Mouse (Mus musculus) cerebellum, adult 9-10 months (tissue): ENCODE data around the gene B3galnt2.
"Not testable (repeated sequence)": the region's sequence is repeated elsewhere in the genome, so short reads cannot be mapped to it uniquely, and the experiment has no call there.

Experiments used
- DNase-seq: peaks from one replicate; pipeline ENCODE4 v3.0.0; 2022

Gene B3galnt2

DNA sequence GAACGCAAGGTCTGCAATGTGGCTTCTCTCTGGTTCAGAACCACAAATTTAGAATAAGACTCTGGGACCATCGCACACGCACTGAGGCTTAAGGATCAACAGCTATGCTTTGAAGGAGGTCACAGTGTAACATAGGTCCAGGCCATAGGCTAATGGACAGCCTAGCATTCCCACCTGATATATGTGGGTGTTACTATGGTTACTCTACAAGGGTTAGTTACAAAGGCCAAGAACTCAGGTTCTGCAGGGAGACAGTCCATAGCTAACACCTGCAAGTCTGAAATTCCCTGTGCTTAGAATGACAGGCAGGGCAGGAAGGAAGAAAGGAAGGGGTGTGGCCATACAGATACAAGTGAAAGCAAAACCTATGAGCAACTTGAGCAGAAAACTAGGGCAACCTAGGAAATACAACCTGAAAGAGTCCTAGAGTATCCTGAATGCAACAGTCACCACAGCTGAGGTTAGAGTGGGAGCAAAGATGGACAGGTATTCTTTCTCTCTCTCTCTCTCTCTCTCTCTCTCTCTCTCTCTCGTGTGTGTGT lies 57.3 kb downstream of the B3galnt2 start:
- no peak for DNase-seq

DNA sequence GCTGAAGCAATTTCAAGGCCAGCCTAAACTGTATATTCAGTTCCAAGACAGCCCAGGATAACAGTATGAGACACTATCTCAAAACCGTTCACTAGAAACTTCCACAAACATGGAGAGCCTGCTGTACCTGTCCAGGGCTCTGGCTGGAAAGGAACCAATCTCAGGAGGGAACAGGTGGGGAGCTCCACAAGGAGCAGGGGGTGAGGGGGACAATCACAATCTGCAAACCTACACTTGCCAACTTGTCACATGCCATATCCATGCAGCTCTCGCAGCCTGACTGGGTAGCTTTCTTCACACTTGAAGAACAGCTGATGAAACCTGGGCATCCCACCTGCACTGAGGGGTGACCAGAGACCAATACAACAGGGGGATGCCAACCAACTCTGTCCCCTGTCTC lies 59.7 kb downstream of the B3galnt2 start:
- DNase-seq = peak; percentile 61

DNA sequence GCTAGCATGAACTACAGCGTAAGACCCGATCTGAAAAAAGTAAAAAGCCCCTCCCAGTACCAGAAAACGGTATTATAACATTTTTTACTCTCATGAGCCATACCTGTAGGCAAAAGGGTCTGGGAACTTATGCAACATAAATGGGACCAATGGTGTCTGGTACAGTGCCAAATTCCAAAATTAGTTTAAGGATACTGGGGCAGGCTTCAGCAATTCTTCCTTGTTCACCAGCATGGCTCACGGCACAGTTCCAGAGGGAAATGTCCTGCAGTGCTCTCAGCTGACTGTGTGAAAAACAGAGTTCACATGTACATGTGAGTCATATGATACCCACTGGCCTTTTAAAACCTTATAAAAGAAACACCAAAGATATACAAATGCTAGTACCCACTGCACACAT lies 60.3 kb downstream of the B3galnt2 start:
- DNase-seq = peak; percentile 59

DNA sequence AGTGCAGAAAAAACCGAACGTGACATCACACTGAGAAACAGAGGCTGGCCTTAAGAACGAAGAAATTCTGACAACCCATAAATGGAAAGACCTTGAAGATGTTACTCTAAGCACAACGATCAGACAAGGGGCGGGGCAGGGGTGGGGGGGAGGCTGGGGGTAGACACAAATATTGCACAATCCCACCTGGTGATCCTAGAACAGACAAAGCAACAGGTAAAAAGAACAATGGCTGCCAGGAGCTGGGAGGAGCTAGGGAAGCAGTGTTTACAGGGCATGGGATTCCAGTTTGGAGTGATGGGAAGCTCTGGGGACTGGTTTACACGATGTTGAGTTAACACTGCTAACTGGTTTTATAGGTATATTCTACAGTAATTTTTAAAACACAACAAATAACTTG lies 61.3 kb downstream of the B3galnt2 start:
- no peak for DNase-seq

DNA sequence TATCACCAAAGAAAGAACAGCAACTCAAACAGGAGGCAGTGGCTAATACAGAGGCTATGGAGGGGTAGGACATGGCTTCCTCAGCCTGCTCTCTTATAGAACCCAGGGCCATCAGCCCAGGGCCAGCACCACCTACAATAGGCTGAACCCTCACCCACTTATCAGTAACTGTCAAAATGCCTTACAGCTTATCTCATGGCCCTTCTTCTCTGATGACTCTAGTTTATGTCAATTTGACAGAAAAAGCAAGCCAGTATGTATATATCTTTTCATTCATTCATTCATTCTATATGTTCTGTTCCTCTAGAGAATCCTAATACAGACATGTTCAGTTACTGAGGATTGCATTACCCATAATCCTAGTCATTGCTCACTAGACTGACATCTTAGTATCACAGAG lies 64.0 kb downstream of the B3galnt2 start:
- DNase-seq = no peak

DNA sequence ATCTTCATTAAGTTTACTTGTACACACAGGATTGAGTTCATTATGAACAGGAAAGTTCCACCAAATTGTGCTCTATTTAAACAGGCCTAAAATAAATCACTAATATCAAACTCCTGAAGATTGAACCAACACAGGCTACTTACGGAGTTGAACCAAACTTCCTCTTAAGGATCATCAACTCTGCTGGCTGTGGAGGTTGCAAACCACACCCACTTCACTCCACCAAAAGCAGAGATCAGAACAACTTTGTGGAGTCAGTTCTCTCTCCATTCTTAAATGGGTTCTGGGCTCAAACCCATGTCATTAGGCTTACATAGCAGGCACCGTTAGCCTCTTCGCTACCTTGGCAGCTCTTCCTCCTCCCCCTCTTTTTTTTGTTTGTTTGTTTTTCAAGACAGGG lies 64.6 kb downstream of the B3galnt2 start:
- no peak for DNase-seq

DNA sequence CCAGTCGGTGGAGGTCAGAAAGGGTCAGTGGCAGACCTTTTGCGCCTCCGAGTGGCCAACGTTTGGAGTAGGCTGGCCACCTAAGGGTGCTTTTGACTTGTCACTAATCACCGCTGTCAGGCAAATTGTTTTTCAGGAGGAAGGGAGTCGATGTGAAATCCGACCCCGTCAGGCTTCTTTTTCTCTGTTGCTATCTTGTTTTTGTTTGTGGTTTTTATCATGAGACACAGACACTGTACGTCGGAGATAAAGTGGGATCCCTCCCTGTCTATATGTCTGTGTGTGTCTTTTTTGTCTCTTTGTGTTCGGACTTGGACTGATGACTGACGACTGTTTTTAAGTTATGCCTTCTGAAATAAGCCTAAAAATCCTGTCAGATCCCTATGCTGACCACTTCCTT lies 67.1 kb downstream of the B3galnt2 start:
- not testable (repeated sequence) for DNase-seq

DNA sequence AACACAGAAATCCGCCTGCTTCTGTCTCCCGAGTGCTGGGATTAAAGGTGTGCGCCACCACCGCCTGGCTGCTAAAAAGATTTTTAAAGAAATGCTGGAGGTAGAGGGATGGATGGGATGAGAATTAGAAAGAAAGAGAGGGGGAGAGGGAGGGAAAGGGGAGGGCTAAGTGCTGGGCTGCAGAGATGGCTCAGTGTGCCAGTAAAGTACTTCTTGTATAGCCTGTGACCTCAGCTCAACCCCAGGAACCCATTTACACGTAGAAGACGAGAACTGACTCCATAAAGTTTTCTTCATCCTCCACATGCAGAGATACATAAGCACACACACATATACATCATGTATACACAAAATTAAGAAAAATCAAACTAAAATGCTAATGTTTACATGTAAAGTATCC lies 71.3 kb downstream of the B3galnt2 start:
- no peak for DNase-seq

DNA sequence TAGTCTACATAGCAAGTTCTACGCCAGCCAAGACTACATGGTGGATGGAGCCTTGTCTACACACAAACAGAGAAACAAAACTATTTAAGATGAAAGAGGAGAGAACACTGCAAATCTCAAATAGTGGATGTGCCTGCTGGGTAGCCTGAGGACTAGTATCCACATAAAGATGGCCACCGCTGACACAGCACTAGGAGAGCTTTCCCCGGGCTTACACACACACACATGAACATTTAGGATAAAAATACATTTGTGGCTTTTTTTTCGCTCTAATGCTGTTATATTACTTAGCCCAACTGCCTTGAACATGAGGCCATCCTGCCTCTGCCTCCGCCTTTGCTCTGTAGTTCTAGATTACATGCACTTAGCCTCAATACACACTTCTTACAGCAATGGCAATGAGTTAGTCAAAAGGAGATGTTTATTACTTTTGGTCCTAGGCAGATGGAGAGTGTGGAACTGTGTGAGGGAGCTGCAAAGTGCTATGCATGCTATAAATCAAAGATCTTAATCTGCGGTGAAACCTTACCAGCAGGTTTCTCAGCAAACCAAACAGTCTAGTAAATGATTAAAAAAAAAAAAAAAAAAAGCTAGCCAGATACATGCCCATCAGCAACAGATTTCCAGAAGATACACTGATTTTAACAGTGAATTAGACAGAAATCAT lies 72.0 kb downstream of the B3galnt2 start:
- no peak for DNase-seq

DNA sequence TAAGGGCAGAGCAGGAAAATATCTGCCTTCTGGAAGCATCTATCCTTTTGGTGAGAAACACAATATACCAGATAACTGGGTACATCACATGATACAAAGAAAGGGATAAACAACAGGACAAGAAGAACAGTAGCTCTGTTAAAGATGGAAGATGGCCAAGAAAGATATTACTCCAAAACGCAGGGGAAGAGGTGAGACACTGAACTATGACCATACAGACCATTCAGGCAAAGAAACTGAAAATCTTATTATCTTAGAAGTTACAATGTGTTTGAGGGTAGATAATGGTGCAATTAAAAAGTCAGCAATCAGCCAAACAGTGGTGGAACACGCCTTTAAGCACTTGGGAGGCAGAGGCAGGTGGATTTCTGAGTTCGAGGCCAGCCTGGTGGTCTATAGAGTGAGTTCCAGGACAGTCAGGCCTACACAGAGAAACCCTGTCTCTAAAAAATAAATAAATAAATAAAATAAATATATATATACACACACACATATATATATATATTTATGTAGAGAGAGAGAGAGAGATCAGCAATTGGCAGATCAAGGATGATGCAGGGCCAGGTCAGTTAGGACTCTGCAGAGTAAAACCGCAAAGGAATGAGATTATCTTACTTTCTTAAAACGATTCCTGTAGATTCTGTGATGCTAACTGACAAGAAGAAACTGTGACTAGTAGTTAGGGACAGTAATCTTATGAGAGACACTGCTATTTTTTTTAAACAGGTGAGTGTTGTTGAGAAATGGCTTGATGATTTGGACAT lies 79.2 kb downstream of the B3galnt2 start:
- DNase-seq = no peak

DNA sequence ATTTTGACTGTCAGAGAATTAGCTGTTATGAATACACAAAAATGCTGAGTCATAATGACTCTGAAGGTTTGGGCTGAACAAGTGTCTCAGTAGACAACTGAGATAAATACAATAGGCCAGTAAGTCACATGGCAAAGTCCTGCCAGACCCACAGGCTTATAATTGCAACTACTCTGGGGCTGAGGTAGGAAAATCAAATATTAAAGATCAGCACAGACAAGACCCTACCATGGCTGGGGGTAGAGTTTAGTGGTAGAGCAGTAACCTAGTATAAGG lies 79.7 kb downstream of the B3galnt2 start:
- no peak for DNase-seq

DNA sequence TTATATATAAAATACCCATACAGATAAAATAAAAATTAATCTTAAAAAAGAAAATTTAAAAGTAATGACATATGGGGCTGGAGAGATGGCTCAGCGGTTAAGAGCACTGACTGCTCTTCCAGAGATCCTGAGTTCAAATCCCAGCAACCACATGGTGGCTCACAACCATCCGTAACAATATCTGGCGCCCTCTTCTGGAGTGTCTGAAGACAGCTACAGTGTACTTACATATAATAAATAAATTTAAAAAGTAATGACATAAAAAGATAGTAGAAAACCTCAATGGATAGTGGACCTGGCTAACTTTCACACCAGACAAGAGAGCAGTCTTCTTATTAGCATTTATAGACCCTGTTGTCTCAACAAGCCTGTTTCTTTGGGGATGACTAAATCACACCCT lies 81.1 kb downstream of the B3galnt2 start:
- not testable (repeated sequence) for DNase-seq

DNA sequence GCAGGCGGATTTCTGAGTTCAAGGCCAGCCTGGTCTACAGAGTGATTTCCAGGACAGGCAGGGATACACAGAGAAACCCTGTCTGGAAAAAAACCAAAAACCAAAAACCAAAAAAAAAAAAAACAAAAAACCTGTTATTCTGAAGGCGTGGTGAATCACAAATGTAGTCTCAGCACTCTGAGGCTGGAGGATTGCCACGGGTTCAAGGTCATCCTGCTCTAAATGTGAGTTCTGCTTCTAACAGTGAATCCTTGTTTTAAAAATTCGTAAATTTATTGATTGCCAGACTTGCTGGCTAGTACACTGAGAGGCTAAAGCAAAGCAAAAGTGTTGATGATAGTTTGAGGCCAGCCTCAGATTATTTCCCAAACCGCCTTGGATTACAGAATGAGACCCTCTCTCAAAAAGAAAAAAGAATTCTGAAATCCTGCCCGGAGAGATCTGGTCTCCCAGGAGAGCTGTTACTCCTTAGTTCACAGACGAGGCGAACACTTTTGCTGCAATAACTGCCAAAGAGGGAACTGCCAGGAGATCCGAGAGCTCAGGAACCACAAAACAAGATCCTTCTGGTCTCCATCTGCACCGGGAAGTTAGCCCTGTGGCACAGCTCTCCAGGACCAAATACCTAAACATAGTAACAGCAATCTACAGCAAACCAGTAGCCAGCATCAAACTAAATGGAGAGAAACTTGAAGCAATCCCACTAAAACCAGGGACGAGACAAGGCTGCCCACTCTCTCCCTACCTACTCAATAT lies 81.8 kb downstream of the B3galnt2 start:
- no peak for DNase-seq

DNA sequence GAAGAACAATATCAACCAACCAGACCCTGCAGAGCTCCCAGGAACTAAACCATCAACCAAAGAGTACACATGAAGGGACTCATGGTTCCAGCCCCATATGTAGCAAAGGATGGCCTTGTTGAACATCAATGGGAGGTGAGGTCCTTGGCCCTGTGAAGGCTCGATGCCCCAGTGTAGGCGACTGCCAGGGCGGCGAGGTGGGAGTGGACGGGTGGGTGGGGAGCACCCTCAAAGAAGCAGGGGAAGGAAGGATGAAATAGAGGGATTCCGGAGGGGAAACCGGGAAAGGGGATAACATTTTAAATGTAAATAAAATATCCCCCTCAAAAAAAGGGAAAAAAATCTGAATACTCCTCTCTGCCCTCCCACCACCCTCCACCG lies 84.6 kb downstream of the B3galnt2 start:
- no peak for DNase-seq

DNA sequence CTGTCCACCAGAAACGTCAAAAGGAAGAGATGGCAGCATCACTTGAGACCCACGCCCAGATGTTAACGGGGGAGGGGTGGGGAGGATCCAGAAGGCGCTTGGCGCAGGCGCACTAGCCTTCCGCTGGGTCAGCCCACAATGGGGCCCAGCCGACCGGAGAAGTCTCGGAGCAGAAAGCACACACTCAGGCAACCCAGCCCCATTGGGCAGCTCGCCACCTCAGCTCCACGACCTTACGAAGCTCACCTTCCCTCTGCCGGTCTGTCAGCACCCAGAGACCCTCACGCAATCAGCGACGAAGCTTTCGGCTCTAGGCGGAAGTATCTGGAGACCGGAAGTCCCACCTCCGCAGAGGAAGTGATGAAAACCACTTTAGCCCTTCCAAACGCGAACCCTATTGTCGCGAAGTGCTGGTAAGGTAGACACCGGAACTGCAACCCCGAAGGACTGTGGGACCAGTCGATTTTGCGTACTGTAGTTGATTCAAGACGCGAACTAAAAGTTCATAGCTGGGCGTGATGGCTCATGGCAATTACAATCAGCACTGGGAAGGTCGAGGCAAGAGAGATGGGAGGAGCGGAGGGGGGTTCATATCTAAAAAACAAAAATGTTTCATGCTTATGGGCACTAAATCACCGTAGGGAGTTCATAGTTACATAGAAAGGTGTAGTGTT lies 85.2 kb downstream of the B3galnt2 start, which contains the start of gene Tbce:
TSS of gene Tbce (minus strand) at position 347 of the 674 bp plus-strand sequence.
- peak; percentile 93 for DNase-seq

DNA sequence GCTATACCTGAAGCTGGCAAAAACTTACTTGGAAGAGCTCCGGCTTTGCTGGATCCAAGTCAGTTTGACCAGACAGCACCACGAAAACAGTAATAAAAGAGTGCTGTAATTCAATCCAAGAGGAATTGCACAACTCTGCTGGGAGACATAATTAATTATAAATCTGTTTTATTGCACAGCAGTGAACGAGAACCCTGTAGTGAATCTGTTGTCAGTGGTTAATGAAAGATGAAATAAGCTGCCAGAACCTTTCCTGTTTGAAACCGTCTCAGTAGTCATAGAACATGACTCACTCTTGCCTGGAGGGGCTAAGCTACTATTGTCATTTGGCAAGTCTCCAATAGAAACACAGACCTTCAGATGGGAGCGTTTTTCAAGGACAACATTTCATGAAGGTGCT lies 85.9 kb downstream of the B3galnt2 start:
- DNase-seq = peak; percentile 44

DNA sequence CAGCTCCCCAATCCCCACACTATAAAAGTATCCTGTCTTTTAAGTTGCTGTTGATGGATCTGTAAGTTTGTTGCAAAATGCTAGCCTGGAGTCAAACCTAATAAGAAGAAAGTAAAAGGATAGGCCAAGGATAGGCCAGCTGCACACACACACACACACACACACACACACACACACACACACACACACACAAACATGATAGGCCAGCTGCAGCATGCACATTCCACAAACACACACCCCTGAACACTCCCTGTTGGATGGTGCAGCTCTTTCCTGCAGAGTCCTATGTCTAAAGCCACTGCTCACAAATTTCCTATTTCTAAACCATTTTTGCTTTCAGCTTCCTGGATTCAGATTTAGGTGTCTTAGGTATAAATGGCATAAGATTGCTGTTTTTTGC lies 89.6 kb downstream of the B3galnt2 start:
- DNase-seq = no peak

DNA sequence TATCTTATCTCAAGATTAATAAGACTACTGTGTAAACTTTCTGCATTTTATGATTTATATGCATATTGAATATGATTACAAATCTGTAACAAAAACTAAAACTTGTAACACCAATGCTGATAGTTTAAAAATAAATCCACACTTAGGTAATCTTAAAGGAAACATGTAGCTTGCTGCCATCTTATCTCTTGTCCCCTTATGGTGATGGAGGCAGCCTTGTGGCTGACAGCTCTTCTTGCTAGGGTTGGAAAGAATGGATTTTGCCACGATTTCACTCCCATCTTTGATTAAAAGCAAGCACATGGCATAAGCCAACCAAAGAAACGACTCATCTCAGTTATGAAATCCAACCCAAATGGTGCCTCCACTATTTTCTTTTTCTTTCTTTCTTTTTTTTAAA lies 90.3 kb downstream of the B3galnt2 start:
- no peak for DNase-seq
